Mouse (Mus musculus) megakaryocyte-erythroid progenitor cell, adult 5 weeks (primary cell): ENCODE data around the gene Khk. TPM values are rescaled to one million over a fixed set of nuclear protein-coding genes. Genes with fewer than 3 reads are reported as not detected.

ENCODE experiments used
- polyA plus RNA-seq: library from polyadenylated mRNA; stranded (reverse); fragments of >175 nt; gene quantifications from 2 replicates; pipeline ENCODE4 v1.2.3, GENCODE M21; 2012

Gene Khk
- 49.3 and 67.4 TPM in 2 replicates for polyA plus RNA-seq

DNA sequence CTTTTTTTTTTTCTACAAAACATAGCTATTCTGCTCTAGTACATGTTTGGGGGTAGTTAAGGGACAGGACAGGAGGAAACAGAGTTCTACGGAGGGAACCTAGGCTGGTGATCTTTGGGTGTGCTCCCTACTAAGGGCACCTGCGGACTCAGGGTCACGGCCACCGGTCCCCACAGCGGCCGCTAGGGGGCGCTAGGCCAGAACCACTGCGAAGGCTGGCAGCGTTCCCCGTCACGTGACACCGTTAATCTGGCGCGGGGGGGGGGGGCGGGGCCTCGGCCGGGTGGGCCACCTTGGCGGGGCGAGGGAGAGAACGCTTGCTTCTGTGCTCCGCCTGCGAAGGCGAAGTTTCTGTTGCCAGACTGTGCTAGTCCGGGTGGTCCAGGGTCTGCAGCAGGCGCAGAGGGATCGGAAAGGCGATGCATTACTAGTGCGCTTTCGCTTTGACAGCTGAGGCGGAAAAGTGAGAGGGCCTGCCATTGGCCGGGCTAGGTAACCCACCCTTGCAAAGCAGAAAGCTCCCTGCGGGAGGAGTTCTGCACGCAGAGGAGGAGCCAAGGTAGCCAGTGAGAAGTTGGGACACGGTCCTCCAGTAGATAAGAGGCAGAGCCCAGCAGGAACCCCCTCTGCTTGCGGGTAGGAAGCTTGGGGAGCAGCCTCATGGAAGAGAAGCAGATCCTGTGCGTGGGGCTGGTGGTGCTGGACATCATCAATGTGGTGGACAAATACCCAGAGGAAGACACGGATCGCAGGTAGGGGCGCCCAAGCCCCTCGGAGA is at the start of gene Khk:
Khk (plus strand) TSS at position 176 of the 778 bp plus-strand sequence.

GRCm38 (mm10) chr5:30888337-30889087 is 32.7 kb upstream of the Khk start, which contains the start of gene Agbl5:
Gene Agbl5, plus strand, starts transcription at chr5:30888694.

GRCm38 (mm10) chr5:30907413-30908059 is 13.7 kb upstream of the Khk start, which contains the start of gene Ost4:
Gene Ost4, minus strand, starts transcription at chr5:30907788.

GRCm38 (mm10) chr5:30913060-30913841 is 8.0 kb upstream of the Khk start, which contains the start of gene Emilin1:
Gene Emilin1, plus strand, starts transcription at chr5:30913402.

DNA sequence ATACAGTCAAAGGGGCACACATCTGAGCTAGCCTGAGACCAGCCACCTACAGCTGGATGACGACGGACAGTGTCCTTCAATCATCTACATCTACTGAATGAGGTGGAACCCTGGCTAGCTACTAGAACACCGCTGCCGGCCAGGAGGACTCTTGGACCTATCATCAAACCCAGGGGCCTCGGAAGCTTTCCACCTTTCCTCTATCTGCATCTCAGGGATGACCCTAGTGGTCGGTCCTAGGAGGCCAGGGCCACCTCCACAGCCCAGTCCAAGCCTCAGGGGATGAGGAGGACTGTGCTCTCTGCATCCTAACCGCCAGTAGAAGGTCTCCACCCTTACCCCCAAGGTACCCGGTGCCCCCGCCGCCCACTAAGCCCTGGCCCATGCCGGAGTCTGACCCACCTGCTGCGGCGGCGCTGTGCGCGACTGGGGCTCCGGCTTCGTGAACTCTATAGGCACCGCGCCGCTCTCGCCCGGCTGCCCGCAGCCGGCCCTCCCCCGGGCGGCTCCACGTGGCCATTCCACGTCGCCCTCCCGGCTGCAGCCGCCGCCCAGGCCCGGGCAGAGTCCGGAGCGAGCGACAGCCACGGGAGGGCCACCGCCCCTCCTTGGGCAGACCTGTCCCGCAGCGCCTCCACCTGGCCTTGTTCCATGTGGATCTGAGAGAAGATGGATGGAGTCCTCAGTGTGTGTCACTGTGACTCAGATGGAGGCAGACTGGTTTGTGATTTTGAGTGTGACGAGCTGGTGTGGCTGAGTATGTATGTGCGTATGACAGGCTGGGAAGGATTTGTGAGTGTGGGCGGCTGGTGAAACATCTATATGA is 23.9 kb downstream of the Khk start, which contains the start of gene Cgref1:
Cgref1 (minus strand) TSS at position 636 of the 826 bp plus-strand sequence.

DNA sequence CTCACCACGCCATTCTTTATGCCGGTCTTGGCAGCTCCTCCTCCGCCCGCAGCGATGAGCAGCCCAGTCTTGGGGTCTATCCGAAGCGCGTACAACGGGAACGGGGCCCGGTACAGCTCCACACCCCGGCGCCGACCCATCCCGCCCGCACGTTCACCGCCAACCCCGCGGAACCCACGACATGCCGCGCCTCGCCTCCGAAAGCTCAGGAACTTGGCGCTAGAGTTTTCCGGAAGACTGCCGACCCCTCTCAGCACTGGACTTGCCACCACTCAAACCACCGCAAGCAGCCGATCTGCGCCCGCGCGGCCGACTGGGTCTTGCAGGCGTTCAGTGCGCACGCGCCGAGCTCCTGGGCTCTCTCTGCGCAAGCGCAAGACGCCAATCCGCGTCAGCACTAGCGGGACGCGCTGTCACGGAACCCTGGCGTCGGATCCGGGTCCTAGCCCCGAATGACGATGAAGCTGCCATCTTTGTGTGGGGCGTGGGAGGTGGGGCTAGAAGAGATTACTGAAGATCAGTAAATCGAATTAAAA is 38.8 kb downstream of the Khk start, which contains the start of gene Preb:
Preb (minus strand) TSS at position 396 of the 536 bp plus-strand sequence.

GRCm38 (mm10) chr5:30968416-30968815 is 47.2 kb downstream of the Khk start, which contains the start of gene Tcf23:
Gene Tcf23, plus strand, starts transcription at chr5:30968662.

Other genes starting within 250 kb of the Khk start
- gene Dpysl5, start 209.9 kb upstream of the Khk start, polyA plus RNA-seq = 0.01 and 0.03 TPM in 2 replicates
- gene Mapre3, start 106.8 kb upstream of the Khk start, polyA plus RNA-seq = 1.4 and 2.5 TPM in 2 replicates
- gene Tmem214, start 53.4 kb upstream of the Khk start, polyA plus RNA-seq = 30.4 and 33.8 TPM in 2 replicates
- 77.8 and 86.3 TPM in 2 replicates for gene Agbl5, start 32.7 kb upstream of the Khk start, polyA plus RNA-seq
- 87.6 and 90.0 TPM in 2 replicates for gene Ost4, start 13.6 kb upstream of the Khk start, polyA plus RNA-seq
- 129 and 171 TPM in 2 replicates for gene Emilin1, start 8.0 kb upstream of the Khk start, polyA plus RNA-seq
- gene Cgref1, start 24.2 kb downstream of the Khk start, polyA plus RNA-seq = not detected in 2 replicates
- gene Preb, start 38.9 kb downstream of the Khk start, polyA plus RNA-seq = 78.9 and 93.2 TPM in 2 replicates
- gene Tcf23, start 47.2 kb downstream of the Khk start, polyA plus RNA-seq = not detected in 2 replicates
- gene Atraid, start 126.9 kb downstream of the Khk start, polyA plus RNA-seq = 28.8 and 32.8 TPM in 2 replicates
- 17.3 and 18.2 TPM in 2 replicates for gene Slc5a6, start 127.5 kb downstream of the Khk start, polyA plus RNA-seq
- 404 and 431 TPM in 2 replicates for gene Cad, start 133.3 kb downstream of the Khk start, polyA plus RNA-seq
- not detected in 2 replicates for gene Dnajc5g, start 184.9 kb downstream of the Khk start, polyA plus RNA-seq
- 0.10 TPM in 1 of 2 replicates, not detected in the other for gene Slc30a3, start 186.8 kb downstream of the Khk start, polyA plus RNA-seq
- gene Trim54, start 195.3 kb downstream of the Khk start, polyA plus RNA-seq = not detected in 2 replicates
- not detected in 2 replicates for gene Ucn, start 217.4 kb downstream of the Khk start, polyA plus RNA-seq
- 23.0 and 24.7 TPM in 2 replicates for gene Mpv17, start 232.8 kb downstream of the Khk start, polyA plus RNA-seq